Mouse (Mus musculus): ENCODE data around the gene Ugt1a2. TPM values are rescaled to one million over a fixed set of nuclear protein-coding genes. Genes with fewer than 3 reads are reported as not detected.
A peak's percentile ranks its signal among the peaks of the same experiment; 100 is the strongest.

Gene Ugt1a2
- polyA plus RNA-seq, 1 experiment from 2014 or later: not detected

- no peaks in the 10 kb centered on the region for H3K27me3 ChIP-seq (ENCODE audit: control insufficient read depth, insufficient read depth, low read depth, low read length)
- no peak overlapping the region for H3K4me2 ChIP-seq (ENCODE audit: low read depth, low read length)
- H3K4me3 ChIP-seq (ENCODE audit: low read length): no peak overlapping the region
- no peak overlapping the region for H3K27ac ChIP-seq (ENCODE audit: low read length)
- no peak for ATAC-seq (ENCODE audit: low read depth)
- H3K9ac ChIP-seq (ENCODE audit: low read length): no peak overlapping the region
- WGBS: 71% methylated on average over 10 of the region's 10 CpGs
- H3K4me1 ChIP-seq (replicated peaks; ENCODE audit: control insufficient read depth, insufficient read depth, low read length): no peaks in the 10 kb centered on the region
- peaks cover 26% of the 10 kb centered on the region for H3K36me3 ChIP-seq (ENCODE audit: control insufficient read depth, insufficient read depth, low read length)
- H3K9me3 ChIP-seq (ENCODE audit: control insufficient read depth, low read length): peaks cover 16% of the 10 kb centered on the region; the same call in 1 of the 2 replicates
Measured at GRCm38 (mm10) chr1:88256886-88257663, 56.7 kb downstream of the Ugt1a2 start.

- Histone ChIP-seq H3K4me3 (ENCODE audit: low read length) (no peak overlapping the region), H3K4me1 (replicated peaks; ENCODE audit: control insufficient read depth, insufficient read depth, low read length) (no peaks in the 10 kb centered on the region), H3K27ac (ENCODE audit: low read length) (no peak overlapping the region), H3K4me2 (ENCODE audit: low read depth, low read length) (no peak overlapping the region), H3K9ac (ENCODE audit: low read length) (no peak overlapping the region), H3K27me3 (ENCODE audit: control insufficient read depth, insufficient read depth, low read depth, low read length) (no peaks in the 10 kb centered on the region), H3K9me3 (ENCODE audit: control insufficient read depth, low read length) (peaks cover 11% of the 10 kb centered on the region; the same call in 1 of the 2 replicates), H3K36me3 (ENCODE audit: control insufficient read depth, insufficient read depth, low read length) (peaks cover 32% of the 10 kb centered on the region)
- ATAC-seq (ENCODE audit: low read depth): no peak
- 79% methylated on average over 6 of the region's 6 CpGs for WGBS
Measured at GRCm38 (mm10) chr1:88257681-88258080, 57.3 kb downstream of the Ugt1a2 start.

GRCm38 (mm10) chr1:88258361-88258760 is 58.0 kb downstream of the Ugt1a2 start:
- Histone ChIP-seq H3K4me3 (ENCODE audit: low read length) (no peak overlapping the region), H3K27ac (ENCODE audit: low read length) (no peak overlapping the region), H3K4me2 (ENCODE audit: low read depth, low read length) (no peak overlapping the region), H3K36me3 (ENCODE audit: control insufficient read depth, insufficient read depth, low read length) (peaks cover 39% of the 10 kb centered on the region), H3K4me1 (replicated peaks; ENCODE audit: control insufficient read depth, insufficient read depth, low read length) (no peaks in the 10 kb centered on the region), H3K9me3 (ENCODE audit: control insufficient read depth, low read length) (peaks cover 11% of the 10 kb centered on the region; the same call in 1 of the 2 replicates), H3K9ac (ENCODE audit: low read length) (no peak overlapping the region), H3K27me3 (ENCODE audit: control insufficient read depth, insufficient read depth, low read depth, low read length) (no peaks in the 10 kb centered on the region)
- no peak for ATAC-seq (ENCODE audit: low read depth)
- WGBS: 63% methylated on average over 6 of the region's 6 CpGs

GRCm38 (mm10) chr1:88258881-88259642 is 58.7 kb downstream of the Ugt1a2 start:
- Histone ChIP-seq H3K4me2 (ENCODE audit: low read depth, low read length) (no peak overlapping the region), H3K9ac (ENCODE audit: low read length) (no peak overlapping the region), H3K27ac (ENCODE audit: low read length) (no peak overlapping the region), H3K4me3 (ENCODE audit: low read length) (no peak overlapping the region), H3K9me3 (ENCODE audit: control insufficient read depth, low read length) (peaks cover 11% of the 10 kb centered on the region; the same call in 1 of the 2 replicates), H3K27me3 (ENCODE audit: control insufficient read depth, insufficient read depth, low read depth, low read length) (no peaks in the 10 kb centered on the region), H3K4me1 (replicated peaks; ENCODE audit: control insufficient read depth, insufficient read depth, low read length) (no peaks in the 10 kb centered on the region), H3K36me3 (ENCODE audit: control insufficient read depth, insufficient read depth, low read length) (peaks cover 46% of the 10 kb centered on the region)
- peak; percentile 11; the same call in 1 of the 2 replicates for ATAC-seq (ENCODE audit: low read depth)
- 57% methylated on average over 8 of the region's 8 CpGs for WGBS

- no peak for ATAC-seq (ENCODE audit: low read depth)
- WGBS: 68% methylated on average over 4 of the region's 4 CpGs
- H3K4me3 ChIP-seq (ENCODE audit: low read length): no peak overlapping the region
- H3K36me3 ChIP-seq (ENCODE audit: control insufficient read depth, insufficient read depth, low read length): peaks cover 51% of the 10 kb centered on the region
- H3K4me2 ChIP-seq (ENCODE audit: low read depth, low read length): no peak overlapping the region
- H3K9me3 ChIP-seq (ENCODE audit: control insufficient read depth, low read length): peaks cover 9% of the 10 kb centered on the region; the same call in 1 of the 2 replicates
- no peak overlapping the region for H3K27ac ChIP-seq (ENCODE audit: low read length)
- H3K4me1 ChIP-seq (replicated peaks; ENCODE audit: control insufficient read depth, insufficient read depth, low read length): no peaks in the 10 kb centered on the region
- H3K27me3 ChIP-seq (ENCODE audit: control insufficient read depth, insufficient read depth, low read depth, low read length): no peaks in the 10 kb centered on the region
- no peak overlapping the region for H3K9ac ChIP-seq (ENCODE audit: low read length)
Measured at GRCm38 (mm10) chr1:88259643-88260024, 59.2 kb downstream of the Ugt1a2 start.

- Histone ChIP-seq H3K27me3 (ENCODE audit: control insufficient read depth, insufficient read depth, low read depth, low read length) (no peaks in the 10 kb centered on the region), H3K4me1 (replicated peaks; ENCODE audit: control insufficient read depth, insufficient read depth, low read length) (no peaks in the 10 kb centered on the region), H3K9me3 (ENCODE audit: control insufficient read depth, low read length) (peaks cover 4% of the 10 kb centered on the region; the same call in 1 of the 2 replicates), H3K9ac (ENCODE audit: low read length) (no peak overlapping the region), H3K36me3 (ENCODE audit: control insufficient read depth, insufficient read depth, low read length) (peaks cover 56% of the 10 kb centered on the region), H3K4me2 (ENCODE audit: low read depth, low read length) (no peak overlapping the region), H3K4me3 (ENCODE audit: low read length) (no peak overlapping the region), H3K27ac (ENCODE audit: low read length) (no peak overlapping the region)
- 77% methylated on average over 6 of the region's 6 CpGs for WGBS
- ATAC-seq (ENCODE audit: low read depth): peak; percentile 4
Measured at GRCm38 (mm10) chr1:88260114-88260513, 59.7 kb downstream of the Ugt1a2 start.

GRCm38 (mm10) chr1:88260604-88261377 is 60.4 kb downstream of the Ugt1a2 start:
- Histone ChIP-seq H3K27ac (ENCODE audit: low read length) (no peak overlapping the region), H3K9me3 (ENCODE audit: control insufficient read depth, low read length) (no peaks in the 10 kb centered on the region; the same call in 1 of the 2 replicates), H3K27me3 (ENCODE audit: control insufficient read depth, insufficient read depth, low read depth, low read length) (no peaks in the 10 kb centered on the region), H3K4me3 (ENCODE audit: low read length) (no peak overlapping the region), H3K9ac (ENCODE audit: low read length) (no peak overlapping the region), H3K4me2 (ENCODE audit: low read depth, low read length) (no peak overlapping the region), H3K4me1 (replicated peaks; ENCODE audit: control insufficient read depth, insufficient read depth, low read length) (no peaks in the 10 kb centered on the region), H3K36me3 (ENCODE audit: control insufficient read depth, insufficient read depth, low read length) (peaks cover 63% of the 10 kb centered on the region)
- no peak for ATAC-seq (ENCODE audit: low read depth)
- 77% methylated on average over 10 of the region's 10 CpGs for WGBS

- no peak overlapping the region for H3K27ac ChIP-seq (ENCODE audit: low read length)
- peaks cover 72% of the 10 kb centered on the region for H3K36me3 ChIP-seq (ENCODE audit: control insufficient read depth, insufficient read depth, low read length)
- no peak overlapping the region for H3K4me3 ChIP-seq (ENCODE audit: low read length)
- H3K4me1 ChIP-seq (replicated peaks; ENCODE audit: control insufficient read depth, insufficient read depth, low read length): no peaks in the 10 kb centered on the region
- H3K27me3 ChIP-seq (ENCODE audit: control insufficient read depth, insufficient read depth, low read depth, low read length): no peaks in the 10 kb centered on the region
- no peaks in the 10 kb centered on the region for H3K9me3 ChIP-seq (ENCODE audit: control insufficient read depth, low read length)
- no peak for ATAC-seq (ENCODE audit: low read depth)
- H3K9ac ChIP-seq (ENCODE audit: low read length): no peak overlapping the region
- WGBS: 82% methylated on average over 7 of the region's 7 CpGs
- H3K4me2 ChIP-seq (ENCODE audit: low read depth, low read length): no peak overlapping the region
Measured at GRCm38 (mm10) chr1:88261706-88262105, 61.3 kb downstream of the Ugt1a2 start.

- 68% methylated on average over 4 of the region's 4 CpGs for WGBS
- Histone ChIP-seq H3K4me1 (replicated peaks; ENCODE audit: control insufficient read depth, insufficient read depth, low read length) (no peaks in the 10 kb centered on the region), H3K4me2 (ENCODE audit: low read depth, low read length) (no peak overlapping the region), H3K4me3 (ENCODE audit: low read length) (no peak overlapping the region), H3K27me3 (ENCODE audit: control insufficient read depth, insufficient read depth, low read depth, low read length) (no peaks in the 10 kb centered on the region), H3K9ac (ENCODE audit: low read length) (no peak overlapping the region), H3K9me3 (ENCODE audit: control insufficient read depth, low read length) (no peaks in the 10 kb centered on the region), H3K27ac (ENCODE audit: low read length) (no peak overlapping the region), H3K36me3 (ENCODE audit: control insufficient read depth, insufficient read depth, low read length) (peaks cover 78% of the 10 kb centered on the region)
- peak; percentile 1; the same call in 1 of the 2 replicates for ATAC-seq (ENCODE audit: low read depth)
Measured at GRCm38 (mm10) chr1:88262255-88262654, 61.9 kb downstream of the Ugt1a2 start.
